Mouse (Mus musculus): Measurements from ENCODE around the gene Apod. TPM values are rescaled to one million over a fixed set of nuclear protein-coding genes. Genes with fewer than 3 reads are reported as not detected.
"Not testable (repeated sequence)": the region's sequence is repeated elsewhere in the genome, so short reads cannot be mapped to it uniquely, and the experiment has no call there.

The Apod gene
- total RNA-seq, 2 experiments from 2014 or later: not detected

- no peak for ATAC-seq (replicated peaks; ENCODE audit: poor library complexity)
Measured at GRCm38 (mm10) chr16:31325120-31325519, 10.5 kb upstream of the Apod start.

- no peak for ATAC-seq (replicated peaks; ENCODE audit: poor library complexity)
Measured at GRCm38 (mm10) chr16:31321501-31321900, 6.9 kb upstream of the Apod start.

- ATAC-seq (replicated peaks; ENCODE audit: poor library complexity): no peak
Measured at GRCm38 (mm10) chr16:31320954-31321353, 6.3 kb upstream of the Apod start.

GRCm38 (mm10) chr16:31319723-31320122 lies 5.1 kb upstream of the Apod start:
- not testable (repeated sequence) for ATAC-seq (replicated peaks; ENCODE audit: poor library complexity)

GRCm38 (mm10) chr16:31319316-31319715 lies 4.7 kb upstream of the Apod start:
- ATAC-seq (replicated peaks; ENCODE audit: poor library complexity): no peak

GRCm38 (mm10) chr16:31318418-31318817 lies 3.8 kb upstream of the Apod start:
- no peak for ATAC-seq (replicated peaks; ENCODE audit: poor library complexity)

GRCm38 (mm10) chr16:31316246-31317143 lies 1.9 kb upstream of the Apod start:
- ATAC-seq (replicated peaks; ENCODE audit: poor library complexity): not testable (repeated sequence)

- ATAC-seq (replicated peaks; ENCODE audit: poor library complexity): no peak
Measured at GRCm38 (mm10) chr16:31315294-31315693, 686 bp upstream of the Apod start.

- ATAC-seq (replicated peaks; ENCODE audit: poor library complexity): no peak
Measured at GRCm38 (mm10) chr16:31313611-31314010, 997 bp downstream of the Apod start.

- ATAC-seq (replicated peaks; ENCODE audit: poor library complexity): no peak
Measured at GRCm38 (mm10) chr16:31312296-31312695, 2.3 kb downstream of the Apod start.

- no peak for ATAC-seq (replicated peaks; ENCODE audit: poor library complexity)
Measured at GRCm38 (mm10) chr16:31305199-31305919, 9.2 kb downstream of the Apod start.

- no peak for ATAC-seq (replicated peaks; ENCODE audit: poor library complexity)
Measured at GRCm38 (mm10) chr16:31303276-31303675, 11.3 kb downstream of the Apod start.

GRCm38 (mm10) chr16:31300883-31301532 lies 13.6 kb downstream of the Apod start:
- ATAC-seq (replicated peaks; ENCODE audit: poor library complexity): no peak

- ATAC-seq (replicated peaks; ENCODE audit: poor library complexity): no peak
Measured at GRCm38 (mm10) chr16:31300467-31300866, 14.1 kb downstream of the Apod start.

GRCm38 (mm10) chr16:31299960-31300353 lies 14.7 kb downstream of the Apod start:
- ATAC-seq (replicated peaks; ENCODE audit: poor library complexity): no peak

- ATAC-seq (replicated peaks; ENCODE audit: poor library complexity): no peak
Measured at GRCm38 (mm10) chr16:31299164-31299959, 15.2 kb downstream of the Apod start.

GRCm38 (mm10) chr16:31297113-31297512 lies 17.5 kb downstream of the Apod start:
- ATAC-seq (replicated peaks; ENCODE audit: poor library complexity): no peak

- ATAC-seq (replicated peaks; ENCODE audit: poor library complexity): peak; percentile 60
Measured at GRCm38 (mm10) chr16:31293761-31294160, 20.8 kb downstream of the Apod start.

- peak; percentile 44; the same call in 1 of the 2 replicates for ATAC-seq (replicated peaks; ENCODE audit: poor library complexity)
Measured at GRCm38 (mm10) chr16:31290751-31291365, 23.8 kb downstream of the Apod start.

- ATAC-seq (replicated peaks; ENCODE audit: poor library complexity): peak; percentile 72
Measured at GRCm38 (mm10) chr16:31290281-31290680, 24.3 kb downstream of the Apod start.

All from megakaryocyte progenitor cell, adult 5-6 weeks (primary cell).